Mouse (Mus musculus) ovary, postnatal 14 days (tissue): ENCODE measurements at regions not wholly inside any gene's neighbourhood (a gene's known extent, or its start where the extent isn't known, plus 50 kb on each side); places are given as distances from the start of the nearest gene placed in this dataset.
"Not testable (repeated sequence)": the region's sequence is repeated elsewhere in the genome, so short reads cannot be mapped to it uniquely, and the experiment has no call there.

Source experiments
- DNase-seq: peaks from one replicate; pipeline ENCODE4 v3.0.0; 2022; ENCODE audit warnings: low spot score

DNA sequence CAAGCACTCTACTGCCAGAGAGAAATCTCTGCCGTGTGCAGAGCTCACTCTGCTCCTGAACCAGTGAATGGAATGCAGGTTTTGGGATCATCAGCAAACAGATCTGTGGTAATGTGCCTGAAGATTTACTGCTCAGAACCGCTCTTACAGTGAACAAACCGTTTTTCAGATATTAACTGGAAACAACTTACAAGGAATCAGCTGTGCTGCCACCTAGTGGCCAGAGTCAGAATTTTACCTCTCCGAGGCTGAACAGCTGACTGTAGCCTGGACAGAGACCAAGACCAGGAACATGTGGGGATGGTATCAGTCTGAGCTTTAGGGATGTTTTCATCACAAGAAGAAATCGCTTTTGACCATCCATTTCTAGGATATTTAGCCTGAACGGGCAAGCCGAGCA, 65.3 kb downstream of the Gm15023 start:
- DNase-seq, result peak; percentile 10

DNA sequence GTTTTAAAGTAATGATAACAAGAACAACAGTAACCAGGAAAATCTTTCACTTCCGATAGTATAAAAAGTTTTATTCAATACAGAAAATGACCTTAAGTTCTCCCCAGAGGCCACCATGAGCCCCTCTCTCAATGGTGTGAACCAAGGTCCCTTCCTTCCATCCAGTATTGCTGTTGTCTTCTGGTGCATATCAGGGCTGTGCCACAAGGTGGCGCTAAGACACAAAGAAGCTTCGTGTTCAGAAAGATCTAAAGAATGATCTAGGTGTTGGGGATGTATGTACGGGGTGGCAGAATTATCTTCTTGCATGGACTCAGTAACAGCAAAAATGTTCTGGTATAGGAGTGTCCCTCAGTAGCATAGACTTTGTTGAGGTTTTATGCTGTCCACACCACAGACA, 66.6 kb downstream of the Gm15023 start:
- DNase-seq, result not testable (repeated sequence)

DNA sequence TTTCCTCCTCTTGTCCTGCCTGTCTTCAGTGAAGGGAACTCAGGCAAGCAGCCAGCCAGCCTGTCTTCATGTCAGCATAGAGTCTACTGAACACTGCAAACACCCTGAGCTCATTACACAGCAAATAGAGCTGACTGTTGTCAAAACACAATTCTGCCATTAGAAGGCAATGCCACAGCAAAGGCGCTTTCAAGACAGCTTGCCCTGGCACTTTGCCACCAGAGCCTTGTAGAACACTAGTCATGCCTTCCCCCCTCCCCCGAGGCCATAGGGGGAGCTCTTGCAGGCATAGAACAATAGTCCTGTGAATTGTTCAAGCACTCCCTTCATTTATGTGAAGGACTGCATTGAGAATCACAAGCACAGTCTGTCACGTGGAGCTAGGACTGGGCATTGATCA, 75.8 kb downstream of the Gm15023 start:
- no peak for DNase-seq

DNA sequence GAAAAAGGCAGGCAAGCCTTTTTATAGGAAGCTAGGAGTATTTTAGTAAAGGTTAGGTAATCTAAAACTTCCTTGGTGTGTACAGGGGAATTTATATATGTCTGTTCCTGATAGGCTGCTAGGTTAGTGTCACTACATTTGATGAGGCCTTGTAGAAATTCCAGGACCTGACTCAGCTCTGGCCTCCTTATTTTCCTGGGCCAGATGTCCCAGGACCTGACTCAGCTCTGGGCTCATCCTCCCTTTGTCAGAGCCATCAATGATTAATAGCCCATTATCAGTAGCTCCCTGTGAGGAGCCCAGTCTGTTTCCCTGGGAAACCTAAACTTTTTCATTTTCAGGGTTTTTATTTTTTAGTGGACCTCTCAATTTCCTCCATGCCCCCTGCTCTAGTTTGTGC, 79.3 kb downstream of the Gm15023 start:
- no peak for DNase-seq

DNA sequence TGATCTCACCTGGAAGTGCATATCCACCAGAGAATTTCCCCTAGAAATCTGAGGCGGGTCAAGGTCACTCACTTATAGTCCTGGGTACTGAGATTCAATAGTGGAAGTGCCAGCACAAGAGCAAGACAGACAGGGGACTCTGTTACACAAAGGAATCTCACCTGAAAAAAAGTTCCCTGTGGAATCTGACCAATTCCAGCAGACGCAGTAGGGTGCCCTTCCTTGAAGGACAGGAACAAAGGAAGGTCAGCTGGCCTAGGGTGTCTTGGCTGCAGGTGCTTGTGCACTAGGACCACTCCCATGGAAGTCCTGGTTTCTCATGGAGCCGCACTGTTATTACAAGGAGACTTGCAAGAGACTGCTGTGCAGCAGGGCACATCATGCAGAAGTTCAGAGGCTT, 81.2 kb downstream of the Gm15023 start:
- no peak for DNase-seq

DNA sequence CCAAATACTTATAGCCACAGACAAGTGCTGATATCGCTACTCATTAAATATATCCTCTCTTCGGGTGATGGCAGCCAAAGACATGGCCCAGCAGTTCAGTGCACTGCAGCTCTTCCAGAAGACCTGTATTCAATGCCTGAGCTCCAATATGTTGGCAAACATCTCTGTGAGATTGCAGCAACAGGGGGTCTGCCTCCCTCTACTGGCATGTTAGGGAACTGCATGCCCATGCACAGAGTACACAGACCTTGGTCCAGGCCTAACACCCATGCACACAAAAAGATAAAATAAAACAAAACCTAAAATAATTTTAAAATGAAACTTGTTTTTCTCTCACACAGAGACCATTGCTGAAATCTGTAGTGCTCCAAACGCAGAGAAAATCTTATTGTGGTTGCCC, 82.1 kb upstream of the Zmat1 start:
- DNase-seq, result peak; percentile 54

DNA sequence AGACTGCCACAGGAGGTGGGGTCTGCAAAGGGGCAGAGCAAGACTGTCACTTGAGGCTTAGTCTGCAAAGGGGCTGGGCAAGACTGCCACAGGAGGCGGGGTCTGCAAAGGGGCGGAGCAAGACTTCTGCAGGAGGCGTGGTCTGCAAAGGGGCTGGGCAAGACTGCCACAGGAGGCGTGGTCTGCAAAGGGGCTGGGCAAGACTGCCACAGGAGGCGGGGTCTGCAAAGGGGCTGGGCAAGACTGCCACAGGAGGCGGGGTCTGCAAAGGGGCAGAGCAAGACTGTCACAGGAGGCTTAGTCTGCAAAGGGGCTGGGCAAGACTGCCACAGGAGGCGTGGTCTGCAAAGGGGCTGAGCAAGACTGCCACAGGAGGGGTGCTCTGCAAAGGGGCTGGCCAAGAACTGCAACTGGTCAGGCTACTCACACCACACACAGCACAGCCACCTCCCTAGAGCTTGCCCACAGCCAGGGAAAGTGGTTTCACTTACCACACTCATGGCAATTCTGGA, 78.1 kb upstream of the Zmat1 start:
- peak; percentile 46 for DNase-seq

DNA sequence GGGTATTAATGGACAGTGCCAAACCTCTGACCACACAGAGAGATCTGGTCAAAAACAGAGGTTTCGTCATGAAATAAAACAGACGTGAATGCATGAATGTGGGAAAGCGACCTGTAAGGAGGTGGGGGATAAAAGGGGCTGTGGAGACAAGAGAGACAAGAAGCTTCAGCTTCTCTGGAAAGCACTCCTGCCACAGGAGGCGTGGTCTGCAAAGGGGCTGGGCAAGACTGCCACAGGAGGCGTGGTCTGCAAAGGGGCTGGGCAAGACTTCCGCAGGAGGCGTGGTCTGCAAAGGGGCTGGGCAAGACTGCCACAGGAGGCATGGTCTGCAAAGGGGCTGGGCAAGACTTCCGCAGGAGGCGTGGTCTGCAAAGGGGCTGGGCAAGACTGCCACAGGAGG, 77.6 kb upstream of the Zmat1 start:
- DNase-seq, result not testable (repeated sequence)

DNA sequence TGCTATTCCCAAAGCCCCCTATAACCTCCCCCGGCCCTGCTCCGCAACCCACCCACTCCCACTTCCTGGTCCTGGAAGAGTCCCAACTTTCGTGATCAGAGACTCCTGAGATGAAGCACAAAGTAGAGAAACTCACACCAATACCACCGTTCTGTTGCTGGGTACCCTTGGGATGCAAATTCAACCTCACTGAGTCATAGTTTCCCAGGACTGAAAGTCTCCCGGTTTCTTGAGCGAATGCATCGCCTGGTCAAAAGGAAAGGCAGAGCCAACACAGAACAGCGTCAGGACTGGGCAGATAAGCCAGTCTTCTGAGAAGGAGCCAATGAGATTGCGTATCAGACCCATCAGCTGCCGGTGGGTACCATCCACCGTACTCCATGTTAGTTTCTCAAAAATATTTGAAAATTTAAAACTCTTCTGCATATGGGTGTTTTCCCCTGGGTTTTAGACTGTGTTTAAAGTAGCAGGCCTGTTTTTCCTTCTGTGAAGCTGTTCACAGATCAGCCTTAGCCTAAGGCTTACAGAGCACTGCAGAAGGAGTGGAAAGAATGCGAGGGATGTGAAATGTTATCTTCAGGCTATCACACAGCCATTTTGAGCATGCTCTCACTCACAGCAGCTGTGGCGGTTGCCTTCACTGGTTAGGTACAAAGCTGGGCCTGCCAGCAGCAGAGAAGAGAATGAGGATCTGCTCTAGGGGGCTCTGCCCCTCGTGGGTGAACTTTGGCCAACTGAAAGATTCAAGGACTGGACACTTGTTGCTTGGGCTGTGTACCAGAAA, 77.0 kb upstream of the Zmat1 start:
- not testable (repeated sequence) for DNase-seq

DNA sequence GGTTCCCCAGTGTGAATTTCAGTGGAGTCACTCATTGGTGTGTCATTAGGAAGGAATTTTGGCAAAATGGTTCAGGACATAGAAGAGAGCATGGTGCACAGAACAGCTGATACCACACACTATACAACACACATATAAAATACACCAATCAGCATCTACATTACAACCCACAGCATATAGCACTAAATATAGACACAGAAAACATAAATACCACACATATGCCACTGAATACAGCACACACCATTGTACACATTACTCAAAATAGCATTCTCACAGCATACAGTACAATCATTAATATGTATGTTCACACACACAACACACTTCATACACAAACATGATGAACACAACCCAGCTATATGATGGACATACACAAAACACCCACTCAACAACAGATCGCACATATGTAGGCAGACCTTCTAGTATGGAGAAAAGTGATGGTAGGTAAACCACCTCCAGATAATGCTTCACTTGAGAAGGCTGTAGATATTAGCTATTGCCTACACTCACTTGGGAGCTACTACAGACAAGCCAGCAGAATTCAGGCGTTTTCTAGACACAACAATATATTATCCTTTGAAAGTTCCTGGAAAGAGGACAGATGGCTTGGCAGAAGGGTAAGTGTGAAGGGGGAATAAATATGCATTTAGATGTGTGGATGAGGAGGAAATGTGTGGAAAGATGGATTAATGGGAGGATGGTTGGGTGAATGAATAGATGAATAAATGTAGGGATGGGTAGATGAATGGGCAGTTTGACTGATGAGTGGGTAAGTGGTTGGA, 71.6 kb upstream of the Zmat1 start:
- DNase-seq, result no peak

DNA sequence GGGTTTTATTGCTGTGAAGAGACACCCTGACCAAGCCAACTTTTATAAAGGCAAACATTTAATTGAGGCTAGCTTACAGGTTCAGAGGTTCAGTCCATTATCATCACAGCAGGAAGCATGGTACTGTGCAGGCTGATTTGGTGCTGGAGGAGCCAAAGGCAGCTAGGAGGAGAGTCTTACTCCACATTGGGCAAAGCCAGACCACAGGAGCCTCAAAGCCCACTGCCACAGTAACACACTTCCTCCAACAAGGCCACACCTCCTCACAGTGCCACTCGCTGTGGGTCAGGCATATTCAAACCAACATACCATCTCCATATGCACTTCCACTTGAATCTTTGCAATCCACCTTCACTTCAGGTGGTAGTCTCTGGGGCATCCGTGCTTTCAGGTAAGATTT, 70.4 kb upstream of the Zmat1 start:
- no peak for DNase-seq

DNA sequence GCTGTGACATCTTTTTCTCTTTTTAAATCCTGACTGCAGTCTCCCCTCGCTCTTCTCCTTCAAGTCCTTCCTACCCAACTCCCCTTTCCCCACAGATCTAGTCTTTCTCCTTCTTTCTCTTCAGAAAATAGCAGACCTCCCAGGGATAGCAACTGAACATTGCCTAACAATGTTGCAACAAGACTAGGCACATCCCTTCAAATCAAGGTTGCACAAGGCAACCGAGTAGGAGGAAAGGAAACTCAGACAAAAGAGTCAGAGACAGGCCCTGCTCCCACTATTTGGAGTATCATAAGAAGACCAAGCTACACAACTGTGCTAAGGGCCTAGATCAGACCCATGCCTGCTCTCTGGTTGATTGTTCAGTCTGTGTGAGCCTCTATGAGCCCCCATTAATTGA, 66.9 kb upstream of the Zmat1 start:
- no peak for DNase-seq

DNA sequence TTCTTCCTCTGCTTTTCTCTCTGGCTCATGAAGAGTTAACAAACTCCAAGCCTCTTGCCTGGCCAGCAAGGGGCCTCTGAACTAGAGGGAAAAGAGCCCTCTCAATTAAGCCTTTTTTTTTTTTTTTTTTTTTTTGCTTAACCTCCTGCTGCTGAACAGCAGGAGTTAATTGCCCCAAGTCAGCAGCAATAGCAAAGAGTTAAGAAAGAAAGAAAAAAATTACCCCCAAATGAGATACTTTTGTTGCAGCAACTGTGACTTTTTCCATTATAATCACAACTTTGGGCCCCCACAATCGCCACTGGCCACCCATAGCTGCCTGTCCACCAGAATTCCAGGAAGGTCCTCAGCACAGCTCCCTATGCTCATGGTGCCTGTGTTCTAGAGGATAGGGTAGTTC, 60.4 kb upstream of the Zmat1 start:
- no peak for DNase-seq

DNA sequence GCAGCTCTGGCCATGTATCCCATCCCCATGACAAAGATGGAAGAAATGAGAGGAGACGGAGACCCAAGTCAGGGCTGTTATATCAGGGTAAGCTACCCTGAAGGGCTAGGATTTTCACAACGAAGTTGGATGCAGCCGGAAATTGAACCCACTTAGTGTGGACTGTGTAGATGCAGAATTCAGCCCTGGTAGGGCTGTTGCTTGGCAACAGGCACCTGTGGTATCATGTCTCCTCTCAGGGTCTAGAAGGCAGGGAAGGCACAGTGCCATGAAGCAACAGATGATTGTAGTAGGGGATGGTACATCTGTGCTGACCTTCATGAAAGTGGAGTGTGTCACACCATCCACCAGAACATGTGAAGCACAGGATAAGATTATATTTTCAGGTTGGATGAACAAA, 51.2 kb upstream of the Zmat1 start:
- DNase-seq, result no peak

DNA sequence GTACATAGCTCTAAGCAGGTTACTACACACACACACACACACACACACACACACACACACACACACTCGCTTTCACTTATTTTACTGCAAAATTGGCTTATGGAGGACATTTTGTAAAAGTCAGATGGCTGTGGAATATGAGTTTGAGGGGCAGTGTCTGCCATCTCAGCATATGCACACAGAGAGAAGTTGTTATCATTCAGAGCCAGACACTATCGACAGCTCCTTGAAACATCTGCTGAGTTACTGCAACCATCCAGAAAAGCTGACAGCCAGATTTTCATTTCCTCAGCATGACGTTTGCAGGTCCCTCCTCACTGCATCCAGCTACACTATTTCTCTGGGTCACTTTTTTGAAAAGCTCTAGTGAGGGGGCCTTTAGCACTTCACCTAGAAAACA, 49.9 kb upstream of the Zmat1 start:
- no peak for DNase-seq
